Mouse (Mus musculus) testis, adult 2 months (tissue): ENCODE data around the gene Kcnk1. TPM values are rescaled to one million over a fixed set of nuclear protein-coding genes. Genes with fewer than 3 reads are reported as not detected.

ENCODE experiments used
- H3K27ac ChIP-seq: fragments of 200-500 bp; 2 replicates; pipeline ENCODE4 v1.5.1; 2012; ENCODE audit warnings: low read depth, low read length; ENCODE audit not compliant: control insufficient read depth, insufficient read depth
- H3K27me3 ChIP-seq: fragments of 200-500 bp; 2 replicates; pipeline ENCODE4 v1.6.1; 2012; ENCODE audit warnings: mild to moderate bottlenecking, low read length, moderate library complexity; ENCODE audit not compliant: control insufficient read depth, insufficient read depth
- H3K36me3 ChIP-seq: fragments of 200-500 bp; 2 replicates; pipeline ENCODE4 v1.6.1; 2012; ENCODE audit warnings: mild to moderate bottlenecking, low read length; ENCODE audit not compliant: control insufficient read depth, insufficient read depth
- H3K4me1 ChIP-seq: fragments of 200-500 bp; 2 replicates; pipeline ENCODE4 v1.6.1; 2012; ENCODE audit warnings: low read length; ENCODE audit not compliant: control insufficient read depth, insufficient read depth
- H3K4me3 ChIP-seq: fragments of 200-500 bp; 2 replicates; pipeline ENCODE4 v1.5.1; 2012; ENCODE audit warnings: low read depth, mild to moderate bottlenecking, low read length, moderate library complexity, mixed read lengths; ENCODE audit not compliant: control insufficient read depth
- CTCF ChIP-seq: fragments of 200-500 bp; IDR thresholded peaks from 2 replicates; pipeline ENCODE4 v1.5.1; 2012; ENCODE audit warnings: low read depth, mild to moderate bottlenecking, inconsistent platforms, low read length, moderate library complexity; ENCODE audit not compliant: control insufficient read depth, insufficient read depth, insufficient replicate concordance
- POLR2A ChIP-seq: fragments of 200-500 bp; IDR thresholded peaks from 2 replicates; pipeline ENCODE4 v1.6.1; 2012; ENCODE audit warnings: low read depth, mild to moderate bottlenecking, inconsistent platforms, low read length, moderate library complexity; ENCODE audit not compliant: control insufficient read depth
- polyA plus RNA-seq: library from polyadenylated mRNA; depleted of rRNA; stranded (reverse); fragments of >200 nt; gene quantifications from 2 replicates; pipeline ENCODE4 v1.2.3, GENCODE M21; 2012

Kcnk1 gene
- polyA plus RNA-seq, 1 experiment = 3.0 TPM

GRCm38 (mm10) chr8:125996980-125997379 lies 2.0 kb downstream of the Kcnk1 start:
- Histone ChIP-seq H3K27ac (no peak overlapping the region), H3K4me1 (peaks cover 10% of the 10 kb centered on the region), H3K4me3 (no peak overlapping the region), H3K36me3 (no peaks in the 10 kb centered on the region), H3K27me3 (no peaks in the 10 kb centered on the region)
- no peak for TF ChIP-seq CTCF
- no peak for TF ChIP-seq POLR2A

DNA sequence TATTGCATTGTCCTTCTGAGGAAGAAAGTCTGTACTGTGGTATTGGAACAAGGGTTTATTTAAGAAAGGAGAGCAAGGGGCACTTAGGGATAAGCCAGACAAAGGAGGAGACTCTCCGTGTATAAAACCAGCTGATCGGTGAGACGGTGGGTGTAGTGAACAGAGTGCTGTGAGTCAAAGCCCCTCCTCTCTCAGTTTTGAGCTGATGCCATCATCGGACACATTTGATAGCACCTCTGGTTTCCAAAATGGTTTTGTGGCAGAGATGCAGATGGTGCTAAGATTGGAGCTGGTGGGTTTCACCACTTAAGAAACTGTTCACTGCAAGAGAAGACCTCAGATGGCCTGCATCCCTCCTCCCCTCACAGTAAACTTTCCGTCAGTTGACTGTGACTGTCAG lies 2.6 kb downstream of the Kcnk1 start:
- TF ChIP-seq CTCF (no peak), POLR2A (no peak)
- peaks cover 10% of the 10 kb centered on the region for H3K4me1 ChIP-seq
- H3K27me3 ChIP-seq = no peaks in the 10 kb centered on the region
- H3K27ac ChIP-seq = no peak overlapping the region
- no peak overlapping the region for H3K4me3 ChIP-seq
- H3K36me3 ChIP-seq = no peaks in the 10 kb centered on the region

GRCm38 (mm10) chr8:125999842-126000395 lies 4.9 kb downstream of the Kcnk1 start:
- Histone ChIP-seq H3K4me1 (peaks cover 9% of the 10 kb centered on the region), H3K4me3 (no peak overlapping the region), H3K36me3 (no peaks in the 10 kb centered on the region), H3K27ac (no peak overlapping the region), H3K27me3 (no peaks in the 10 kb centered on the region)
- TF ChIP-seq POLR2A (no peak), CTCF (no peak)

DNA sequence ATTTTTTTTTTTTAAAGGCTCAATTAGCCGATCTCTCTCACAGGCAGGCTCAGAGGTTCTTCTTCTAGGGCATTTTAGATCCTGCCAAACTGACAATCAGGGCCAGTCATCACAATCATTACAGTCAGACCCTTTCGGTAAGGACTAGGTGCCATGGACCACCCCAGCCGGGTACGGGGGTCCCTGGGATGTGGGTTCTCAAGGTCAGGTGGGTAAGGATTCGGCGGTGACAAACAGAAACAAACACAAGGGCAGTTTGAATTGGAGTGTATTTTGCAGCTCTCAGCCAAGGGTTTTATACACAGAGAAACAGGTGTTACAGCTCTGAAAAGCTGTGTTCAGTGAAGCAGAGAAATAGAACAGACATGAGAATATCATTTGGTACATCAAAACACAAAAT lies 8.6 kb downstream of the Kcnk1 start:
- Histone ChIP-seq H3K4me3 (no peak overlapping the region), H3K27me3 (no peaks in the 10 kb centered on the region), H3K36me3 (no peaks in the 10 kb centered on the region), H3K27ac (no peak overlapping the region; the same call in 1 of the 2 replicates), H3K4me1 (peaks cover 3% of the 10 kb centered on the region)
- no peak for TF ChIP-seq CTCF
- TF ChIP-seq POLR2A = no peak

DNA sequence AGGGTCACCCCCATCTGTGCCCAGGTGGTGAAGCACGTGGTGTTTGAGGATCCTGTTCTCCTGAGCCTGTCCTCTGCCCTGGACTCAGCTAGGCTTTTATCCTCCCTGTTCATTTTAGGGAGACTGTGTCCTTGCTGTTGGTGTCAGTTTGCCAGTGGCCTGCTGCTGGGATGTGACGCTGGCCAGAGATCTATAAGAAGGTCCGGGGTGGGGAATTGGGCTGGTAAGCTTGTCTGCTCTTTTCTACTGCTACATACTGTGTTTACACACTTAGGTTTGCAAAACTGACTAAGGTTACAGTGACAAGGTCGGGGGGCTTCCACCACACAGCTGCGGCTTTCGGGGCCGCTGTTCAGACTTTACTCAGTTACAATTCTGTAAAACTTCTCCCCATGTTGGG lies 10.0 kb downstream of the Kcnk1 start:
- Histone ChIP-seq H3K27me3 (no peaks in the 10 kb centered on the region), H3K4me3 (no peak overlapping the region), H3K27ac (no peak overlapping the region), H3K36me3 (no peaks in the 10 kb centered on the region), H3K4me1 (peaks cover 3% of the 10 kb centered on the region)
- TF ChIP-seq CTCF (no peak), POLR2A (no peak)

DNA sequence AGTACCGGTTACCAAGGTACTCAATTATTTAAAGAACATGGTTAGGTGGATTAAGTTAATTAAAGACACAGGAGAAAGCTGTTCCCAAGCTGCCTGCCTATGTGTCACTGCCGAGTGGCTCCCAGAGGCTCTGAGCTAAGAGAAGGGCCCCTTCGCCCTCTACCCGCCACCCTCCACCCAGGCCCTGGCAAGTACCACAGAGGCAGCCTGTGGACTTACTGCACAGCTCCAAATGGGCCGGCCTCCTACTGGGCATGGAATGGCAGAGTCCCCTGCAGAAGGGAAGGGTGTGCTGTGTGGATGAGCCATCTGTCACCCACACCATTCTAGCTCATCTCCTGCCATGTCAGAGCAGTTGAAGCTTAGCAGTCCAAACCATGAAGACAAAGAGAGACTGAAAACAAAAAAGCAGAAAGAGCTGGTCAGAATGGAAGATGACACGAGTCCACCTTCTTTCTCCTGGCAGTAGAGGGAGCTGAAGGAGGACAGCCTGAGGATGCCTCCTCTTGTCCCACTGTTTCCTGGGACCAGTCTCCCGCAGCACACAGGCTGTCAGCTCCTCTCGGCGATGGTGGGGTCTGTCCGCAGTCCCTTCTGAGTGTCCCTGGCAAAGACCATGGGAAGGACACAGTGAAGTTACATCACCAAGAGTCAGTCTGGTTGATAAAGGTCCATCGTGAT lies 11.5 kb downstream of the Kcnk1 start:
- Histone ChIP-seq H3K27ac (no peak overlapping the region), H3K4me3 (no peak overlapping the region), H3K27me3 (no peaks in the 10 kb centered on the region), H3K4me1 (peaks cover 2% of the 10 kb centered on the region), H3K36me3 (no peaks in the 10 kb centered on the region)
- no peak for TF ChIP-seq CTCF
- TF ChIP-seq POLR2A = no peak

- no peak overlapping the region for H3K27ac ChIP-seq
- no peaks in the 10 kb centered on the region for H3K36me3 ChIP-seq
- TF ChIP-seq POLR2A (no peak), CTCF (no peak)
- peaks cover 2% of the 10 kb centered on the region for H3K4me1 ChIP-seq
- H3K27me3 ChIP-seq = no peaks in the 10 kb centered on the region
- H3K4me3 ChIP-seq = no peak overlapping the region
Measured at GRCm38 (mm10) chr8:126007538-126008330, 12.8 kb downstream of the Kcnk1 start.

- Histone ChIP-seq H3K4me3 (no peak overlapping the region), H3K27me3 (no peaks in the 10 kb centered on the region), H3K4me1 (peaks cover 2% of the 10 kb centered on the region; the same call in 1 of the 2 replicates)
Measured at GRCm38 (mm10) chr8:126008945-126009344, 14.0 kb downstream of the Kcnk1 start.

More at GRCm38 (mm10) chr8:126008945-126009344, 14.0 kb downstream of the Kcnk1 start:
- Histone ChIP-seq H3K36me3 (no peaks in the 10 kb centered on the region), H3K27ac (no peak overlapping the region)
- TF ChIP-seq POLR2A = no peak
- TF ChIP-seq CTCF = no peak
